Mouse (Mus musculus): ENCODE results near the gene Rinl. TPM values are rescaled to one million over a fixed set of nuclear protein-coding genes. Genes with fewer than 3 reads are reported as not detected.
A peak's percentile ranks its signal among the peaks of the same experiment; 100 is the strongest.

Rinl gene
- polyA plus RNA-seq, 1 experiment: 0.09 TPM

DNA sequence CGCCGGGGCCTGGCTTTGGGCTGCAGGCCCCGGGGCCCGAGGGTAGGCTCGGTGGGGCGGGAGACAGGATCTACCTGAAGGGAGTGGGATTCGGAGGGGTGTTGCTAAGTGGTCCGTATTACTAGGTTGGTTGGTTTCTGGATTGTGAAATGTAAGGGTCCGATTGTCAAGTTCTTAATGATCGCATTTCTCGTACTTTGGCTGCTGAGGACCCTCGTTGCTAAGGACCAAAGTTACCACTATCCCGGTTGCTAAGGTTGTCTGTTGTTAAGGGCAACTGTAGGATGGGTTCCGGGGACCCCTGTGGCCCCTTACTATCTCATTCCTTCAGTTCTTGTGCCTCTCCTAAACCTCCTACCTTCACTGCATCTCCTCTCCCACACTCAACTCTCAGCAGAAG lies 21.9 kb upstream of the Rinl start:
- Histone ChIP-seq H3K79me2 (ENCODE audit: control insufficient read depth, insufficient read depth) (peaks cover 34% of the 10 kb centered on the region), H3ac (ENCODE audit: control insufficient read depth, insufficient read length, low read depth) (peak overlapping the region; percentile 63), H3K27me3 (ENCODE audit: control insufficient read depth, insufficient read depth, insufficient read length) (no peaks in the 10 kb centered on the region), H3K79me3 (ENCODE audit: low read depth) (peaks cover 4% of the 10 kb centered on the region), H3K36me3 (ENCODE audit: control insufficient read depth, insufficient read depth) (no peaks in the 10 kb centered on the region), H3K4me3 (ENCODE audit: insufficient read depth, poor library complexity, severe bottlenecking) (peak overlapping the region; percentile 40)
- TF ChIP-seq MYOD1 (IDR thresholded peaks at IDR 0.05; ENCODE audit: control insufficient read depth, insufficient read length, low read depth) (no peak), CTCF (IDR thresholded peaks at IDR 0.05; ENCODE audit: control insufficient read depth, insufficient read depth, insufficient read length) (no peak), MYOG (IDR thresholded peaks at IDR 0.05; ENCODE audit: control insufficient read depth, extremely low read depth, insufficient read length) (no peak), FOSL1 (IDR thresholded peaks at IDR 0.05; ENCODE audit: insufficient read depth, low read length, poor library complexity, severe bottlenecking) (no peak)

DNA sequence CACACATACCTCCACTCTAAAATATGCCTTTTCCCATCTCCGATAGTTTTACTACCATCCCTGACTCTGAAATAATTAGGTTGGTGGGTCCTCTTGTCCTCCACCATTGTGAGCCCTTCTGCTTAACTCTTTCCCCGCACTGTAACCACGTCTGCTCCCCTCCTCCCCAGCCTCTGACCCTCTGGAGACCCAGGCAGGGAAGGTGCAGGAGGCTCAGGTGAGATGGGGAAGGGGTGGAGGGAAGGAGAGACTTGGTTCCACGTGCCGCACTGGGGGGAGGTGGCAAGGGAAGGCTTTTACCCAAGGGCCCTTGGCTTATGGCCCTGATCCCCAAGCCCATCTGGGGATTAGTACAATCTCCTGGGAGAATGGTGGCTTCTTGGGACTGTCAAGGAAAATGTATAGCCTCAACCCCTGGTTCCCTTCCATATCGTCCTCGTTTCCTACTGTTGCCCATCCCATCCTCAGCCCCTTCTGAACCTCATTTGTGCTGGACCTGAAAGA lies 21.3 kb upstream of the Rinl start, which contains the start of gene Nfkbib:
Gene Nfkbib (minus strand): TSS at position 51 of the 504 bp plus-strand sequence.
- peak within 1 kb of the TSS; percentile 66 for H3K4me3 ChIP-seq (ENCODE audit: insufficient read depth, poor library complexity, severe bottlenecking)
- peaks cover 34% of the 10 kb centered on the region for H3K79me2 ChIP-seq (ENCODE audit: control insufficient read depth, insufficient read depth)
- no peaks in the 10 kb centered on the region for H3K36me3 ChIP-seq (ENCODE audit: control insufficient read depth, insufficient read depth)
- H3K27me3 ChIP-seq (ENCODE audit: control insufficient read depth, insufficient read depth, insufficient read length): no peaks in the 10 kb centered on the region
- peaks cover 4% of the 10 kb centered on the region for H3K79me3 ChIP-seq (ENCODE audit: low read depth)
- TF ChIP-seq MAX (IDR thresholded peaks at IDR 0.05) (no peak), MYOG (IDR thresholded peaks at IDR 0.05; ENCODE audit: control insufficient read depth, extremely low read depth, insufficient read length) (no peak), CTCF (IDR thresholded peaks at IDR 0.05; ENCODE audit: control insufficient read depth, insufficient read depth, insufficient read length) (no peak), CEBPB (IDR thresholded peaks at IDR 0.05; ENCODE audit: low read depth) (no peak), FOSL1 (IDR thresholded peaks at IDR 0.05; ENCODE audit: insufficient read depth, low read length, poor library complexity, severe bottlenecking) (no peak), USF1 (IDR thresholded peaks at IDR 0.05; ENCODE audit: low read depth) (no peak), MYOD1 (IDR thresholded peaks at IDR 0.05; ENCODE audit: control insufficient read depth, insufficient read length, low read depth) (no peak)
- peak within 1 kb of the TSS; percentile 63 for H3ac ChIP-seq (ENCODE audit: control insufficient read depth, insufficient read length, low read depth)

DNA sequence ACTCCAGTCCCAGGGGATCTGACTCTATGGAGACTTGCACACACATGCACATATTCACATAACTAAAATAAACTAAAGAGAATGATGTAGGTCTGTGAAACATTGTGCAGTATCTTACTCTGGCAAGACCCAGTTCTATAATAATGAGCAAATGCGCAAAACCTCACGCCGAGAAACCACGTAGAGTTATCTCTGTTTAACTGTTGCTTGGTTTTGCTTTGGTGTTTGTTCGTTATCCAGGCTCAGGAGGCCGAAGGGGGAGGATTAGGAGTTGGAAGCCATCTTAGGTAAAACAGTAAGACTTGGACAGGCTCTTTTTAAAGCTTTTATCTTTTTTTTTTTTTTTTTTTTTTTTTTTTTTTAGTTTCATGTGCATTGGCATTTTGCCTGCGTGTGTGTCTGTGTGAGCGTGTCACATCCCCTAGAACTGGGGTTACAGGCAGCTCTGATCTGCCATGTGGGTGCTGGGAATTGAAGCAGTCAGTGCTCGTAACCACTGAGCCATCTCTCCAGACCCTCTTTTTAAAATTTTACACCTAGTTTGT lies 19.3 kb upstream of the Rinl start:
- Histone ChIP-seq H3K27me3 (ENCODE audit: control insufficient read depth, insufficient read depth, insufficient read length) (no peaks in the 10 kb centered on the region), H3K79me3 (ENCODE audit: low read depth) (peaks cover 4% of the 10 kb centered on the region), H3K36me3 (ENCODE audit: control insufficient read depth, insufficient read depth) (no peaks in the 10 kb centered on the region), H3K79me2 (ENCODE audit: control insufficient read depth, insufficient read depth) (peaks cover 32% of the 10 kb centered on the region), H3K4me3 (ENCODE audit: insufficient read depth, poor library complexity, severe bottlenecking) (no peak overlapping the region), H3ac (ENCODE audit: control insufficient read depth, insufficient read length, low read depth) (no peak overlapping the region)
- no peak for TF ChIP-seq CEBPB (IDR thresholded peaks at IDR 0.05; ENCODE audit: low read depth)
- no peak for TF ChIP-seq USF1 (IDR thresholded peaks at IDR 0.05; ENCODE audit: low read depth)
- TF ChIP-seq CTCF (IDR thresholded peaks at IDR 0.05; ENCODE audit: control insufficient read depth, insufficient read depth, insufficient read length): no peak
- no peak for TF ChIP-seq MYOD1 (IDR thresholded peaks at IDR 0.05; ENCODE audit: control insufficient read depth, insufficient read length, low read depth)
- TF ChIP-seq MYOG (IDR thresholded peaks at IDR 0.05; ENCODE audit: control insufficient read depth, extremely low read depth, insufficient read length): no peak
- no peak for TF ChIP-seq MAX (IDR thresholded peaks at IDR 0.05)
- no peak for TF ChIP-seq FOSL1 (IDR thresholded peaks at IDR 0.05; ENCODE audit: insufficient read depth, low read length, poor library complexity, severe bottlenecking)

DNA sequence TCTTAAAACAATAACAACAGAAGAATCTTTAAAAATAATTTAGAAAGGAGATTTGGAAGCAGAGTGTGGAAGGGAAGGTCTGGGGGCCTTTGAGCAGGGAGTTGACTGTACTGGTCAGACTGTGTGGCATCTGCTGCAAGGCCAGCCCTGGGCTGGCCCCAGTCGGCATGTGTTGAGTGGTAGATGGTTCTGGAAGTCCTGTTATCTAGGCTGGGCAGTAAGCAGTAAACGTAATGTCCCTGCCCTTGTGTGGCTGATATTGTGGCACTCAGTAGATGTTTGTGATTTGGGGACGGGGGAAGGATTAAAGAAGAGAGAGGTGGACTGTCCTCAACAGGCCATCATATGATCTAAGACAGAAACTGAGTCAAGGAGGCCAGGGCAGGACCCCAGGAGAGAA lies 18.5 kb upstream of the Rinl start:
- Histone ChIP-seq H3K4me3 (ENCODE audit: insufficient read depth, poor library complexity, severe bottlenecking) (no peak overlapping the region), H3K27me3 (ENCODE audit: control insufficient read depth, insufficient read depth, insufficient read length) (no peaks in the 10 kb centered on the region)
- no peak for TF ChIP-seq FOSL1 (IDR thresholded peaks at IDR 0.05; ENCODE audit: insufficient read depth, low read length, poor library complexity, severe bottlenecking)
- TF ChIP-seq CEBPB (IDR thresholded peaks at IDR 0.05; ENCODE audit: low read depth): no peak
- no peak for TF ChIP-seq USF1 (IDR thresholded peaks at IDR 0.05; ENCODE audit: low read depth)
- TF ChIP-seq CTCF (IDR thresholded peaks at IDR 0.05; ENCODE audit: control insufficient read depth, insufficient read depth, insufficient read length): no peak
- TF ChIP-seq MAX (IDR thresholded peaks at IDR 0.05): no peak
- no peak for TF ChIP-seq MYOG (IDR thresholded peaks at IDR 0.05; ENCODE audit: control insufficient read depth, extremely low read depth, insufficient read length)
- TF ChIP-seq MYOD1 (IDR thresholded peaks at IDR 0.05; ENCODE audit: control insufficient read depth, insufficient read length, low read depth): no peak

DNA sequence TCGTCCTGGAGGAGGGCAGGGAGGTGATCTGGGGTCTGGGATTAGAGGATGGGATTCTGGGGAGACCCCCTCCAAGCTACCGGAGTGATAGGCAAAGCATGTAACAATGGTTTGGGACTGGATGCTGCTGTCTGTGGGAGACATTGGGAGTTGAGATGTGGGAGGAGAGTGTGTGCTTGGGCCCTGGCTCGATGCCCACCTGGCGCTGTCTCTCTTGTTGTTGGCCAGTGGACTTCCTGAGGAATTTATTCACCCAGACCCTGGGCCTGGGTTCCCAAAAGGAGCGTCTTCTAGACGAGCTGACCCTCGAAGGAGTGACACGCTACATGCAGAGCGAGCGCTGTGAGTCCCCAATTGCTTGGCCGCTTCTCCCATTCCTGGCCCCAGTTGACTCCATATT lies 16.9 kb upstream of the Rinl start:
- no peaks in the 10 kb centered on the region for H3K27me3 ChIP-seq (ENCODE audit: control insufficient read depth, insufficient read depth, insufficient read length)
- H3K4me3 ChIP-seq (ENCODE audit: insufficient read depth, poor library complexity, severe bottlenecking): no peak overlapping the region
- H3ac ChIP-seq (ENCODE audit: control insufficient read depth, insufficient read length, low read depth): no peak overlapping the region
- peaks cover 14% of the 10 kb centered on the region for H3K79me2 ChIP-seq (ENCODE audit: control insufficient read depth, insufficient read depth)
- TF ChIP-seq MYOG (IDR thresholded peaks at IDR 0.05; ENCODE audit: control insufficient read depth, extremely low read depth, insufficient read length): no peak
- TF ChIP-seq USF1 (IDR thresholded peaks at IDR 0.05; ENCODE audit: low read depth): no peak
- TF ChIP-seq MYOD1 (IDR thresholded peaks at IDR 0.05; ENCODE audit: control insufficient read depth, insufficient read length, low read depth): no peak
- TF ChIP-seq CEBPB (IDR thresholded peaks at IDR 0.05; ENCODE audit: low read depth): no peak
- no peak for TF ChIP-seq FOSL1 (IDR thresholded peaks at IDR 0.05; ENCODE audit: insufficient read depth, low read length, poor library complexity, severe bottlenecking)
- TF ChIP-seq CTCF (IDR thresholded peaks at IDR 0.05; ENCODE audit: control insufficient read depth, insufficient read depth, insufficient read length): no peak
- no peak for TF ChIP-seq MAX (IDR thresholded peaks at IDR 0.05)
- no peaks in the 10 kb centered on the region for H3K79me3 ChIP-seq (ENCODE audit: low read depth)
- H3K36me3 ChIP-seq (ENCODE audit: control insufficient read depth, insufficient read depth): no peaks in the 10 kb centered on the region

More for the DNA sequence above, 18.5 kb upstream of the Rinl start:
- Histone ChIP-seq H3K79me2 (ENCODE audit: control insufficient read depth, insufficient read depth) (peaks cover 24% of the 10 kb centered on the region), H3K79me3 (ENCODE audit: low read depth) (peaks cover 4% of the 10 kb centered on the region), H3K36me3 (ENCODE audit: control insufficient read depth, insufficient read depth) (no peaks in the 10 kb centered on the region), H3ac (ENCODE audit: control insufficient read depth, insufficient read length, low read depth) (no peak overlapping the region)

Measured in C2C12 (cell line).